ENCODE assay signal across 9 mouse cellular contexts in genomic region chr12:15817365-15817764, GRCm38 (mm10). TPM values are rescaled to one million over a fixed set of nuclear protein-coding genes. Genes with fewer than 3 reads are reported as not detected.
DNase-seq lines count a peak whose midpoint lies in the region; ATAC-seq and TF ChIP-seq lines count a peak whose summit lies in the region.
"Had no signal": no experiment of that assay in that cellular context is flagged by ENCODE, and none has a peak within 500 bp of the region (broad histone marks: within the 10 kb centered on the region; RNA-seq: fewer than 3 reads in every experiment).

No protein-coding gene starts in this region.

- intact Hi-C loops in gastrocnemius, adult 2 months (cut with DNase I): loop anchor here (2.0 to 10.0 kb wide), 8 partner anchors 115 to 715 kb away; no protein-coding TSS in a partner anchor
- intact Hi-C loops in gastrocnemius, postnatal 14 days (cut with DNase I; ENCODE audit: low total_unique reads): loop anchor here (5.0 kb wide), 1 partner anchor 695 kb away; no protein-coding TSS in a partner anchor

- peak overlapping the region; percentile 80 for H3K4me2 ChIP-seq in heart, embryonic 14.5 days (ENCODE audit: low read length)
- H3K4me2 ChIP-seq in kidney, postnatal 0 days (ENCODE audit: low read length): peak overlapping the region; percentile 60
- peak overlapping the region; percentile 66 for H3K4me2 ChIP-seq in midbrain, postnatal 0 days (ENCODE audit: low read depth, low read length, poor library complexity, severe bottlenecking)

- no peak for TF ChIP-seq CTCF in gastrocnemius, adult 2 months (IDR thresholded peaks at IDR 0.05)
- TF ChIP-seq CTCF in bone marrow, adult 2 months (IDR thresholded peaks at IDR 0.05; ENCODE audit: control insufficient read depth, insufficient read depth, low read length): no peak
- TF ChIP-seq CTCF in kidney, postnatal 0 days (IDR thresholded peaks at IDR 0.05; ENCODE audit: low read depth): no peak
- TF ChIP-seq CTCF in midbrain, postnatal 0 days (IDR thresholded peaks at IDR 0.05): no peak

- peak overlapping the region; percentile 100 for H3K27ac ChIP-seq in gastrocnemius, adult 2 months
- H3K27ac ChIP-seq in bone marrow, adult 2 months (ENCODE audit: control insufficient read depth, insufficient read depth, low read depth, low read length, poor library complexity): peak overlapping the region; percentile 65
- peak overlapping the region; percentile 92 to 98 for H3K27ac ChIP-seq in heart, embryonic 14.5 days (replicated peaks in 1 of 2; ENCODE audit: control insufficient read depth in 1 of 2, insufficient read depth in 1 of 2, low read depth in 2 of 2, low read length in 2 of 2)
- peak overlapping the region; percentile 92 for H3K27ac ChIP-seq in kidney, postnatal 0 days
- H3K27ac ChIP-seq in midbrain, postnatal 0 days (ENCODE audit: low read depth, low read length): peak overlapping the region; percentile 94

- no peaks in the 10 kb centered on the region for H3K9me3 ChIP-seq in heart, embryonic 14.5 days (ENCODE audit: control insufficient read depth, low read length)
- H3K9me3 ChIP-seq in kidney, postnatal 0 days (replicated peaks; ENCODE audit: low read length): no peaks in the 10 kb centered on the region
- H3K9me3 ChIP-seq in midbrain, postnatal 0 days (ENCODE audit: low read length): no peaks in the 10 kb centered on the region

- WGBS in bone marrow, adult 2 months: 37% methylated on average over 4 of the region's 4 CpGs
- 21% methylated on average over 4 of the region's 4 CpGs for WGBS in heart, embryonic 14.5 days
- WGBS in kidney, postnatal 0 days: 5% methylated on average over 4 of the region's 4 CpGs
- 15% methylated on average over 4 of the region's 4 CpGs for WGBS in midbrain, postnatal 0 days

- H3K4me1 ChIP-seq in bone marrow, adult 2 months (ENCODE audit: control insufficient read depth, insufficient read depth, low read length): no peaks in the 10 kb centered on the region
- H3K4me1 ChIP-seq in heart, embryonic 14.5 days (ENCODE audit: control insufficient read depth in 2 of 2, insufficient read depth in 2 of 2, low read length in 2 of 2): peaks cover 3 to 14% of the 10 kb centered on the region in 2 experiments; a peak in 3 of 4 replicates
- H3K4me1 ChIP-seq in kidney, postnatal 0 days (replicated peaks; ENCODE audit: insufficient read depth, low read length): peaks cover 4% of the 10 kb centered on the region; the same call in 1 of the 2 replicates
- H3K4me1 ChIP-seq in midbrain, postnatal 0 days (ENCODE audit: insufficient read depth, low read length): no peaks in the 10 kb centered on the region

- TF ChIP-seq POLR2A in bone marrow, adult 2 months (IDR thresholded peaks at IDR 0.05; ENCODE audit: borderline replicate concordance, control insufficient read depth, low read depth, low read length): no peak

- ATAC-seq in heart, embryonic 14.5 days (ENCODE audit: insufficient number of reproducible peaks, insufficient read depth, low FRiP score, low read depth): no peak
- peak; percentile 26 for ATAC-seq in kidney, postnatal 0 days (replicated peaks; ENCODE audit: low FRiP score, low read depth)
- no peak for ATAC-seq in midbrain, postnatal 0 days (ENCODE audit: low FRiP score)

- DNase-seq in gastrocnemius, adult 2 months: peak; percentile 31
- DNase-seq in gastrocnemius, postnatal 14 days: no peak
- peak; percentile 62 for DNase-seq in kidney, postnatal 0 days (ENCODE audit: low spot score)
- DNase-seq in midbrain, postnatal 0 days (ENCODE audit: low spot score): no peak
- no peak for DNase-seq in spleen, postnatal 4 days (ENCODE audit: low spot score in 2 of 2)
- DNase-seq in right cerebral cortex, postnatal 25 days: no peak

- no peaks in the 10 kb centered on the region for H3K36me3 ChIP-seq in heart, embryonic 14.5 days (ENCODE audit: control insufficient read depth, insufficient read depth, low read length)
- H3K36me3 ChIP-seq in kidney, postnatal 0 days (ENCODE audit: insufficient read depth, low read length): no peaks in the 10 kb centered on the region
- no peaks in the 10 kb centered on the region for H3K36me3 ChIP-seq in midbrain, postnatal 0 days (ENCODE audit: insufficient read depth, low read length)
- H3K36me3 ChIP-seq: G1E had no signal

- H3K4me3 ChIP-seq in gastrocnemius, adult 2 months: peak overlapping the region; percentile 97
- H3K4me3 ChIP-seq in bone marrow, adult 2 months (replicated peaks; ENCODE audit: control insufficient read depth, low read depth, low read length): no peak overlapping the region
- peak overlapping the region; percentile 67 to 77 for H3K4me3 ChIP-seq in heart, embryonic 14.5 days (ENCODE audit: control insufficient read depth in 1 of 2, insufficient read depth in 1 of 2, low read depth in 1 of 2, low read length in 2 of 2)
- peak overlapping the region; percentile 81 for H3K4me3 ChIP-seq in kidney, postnatal 0 days (replicated peaks; ENCODE audit: low read depth, low read length)
- peak overlapping the region; percentile 95 for H3K4me3 ChIP-seq in midbrain, postnatal 0 days (ENCODE audit: low read depth, low read length)

- no peaks in the 10 kb centered on the region for H3K27me3 ChIP-seq in heart, embryonic 14.5 days (ENCODE audit: control insufficient read depth, insufficient read depth, low read length)
- no peaks in the 10 kb centered on the region for H3K27me3 ChIP-seq in kidney, postnatal 0 days (ENCODE audit: insufficient read depth, low read length)
- H3K27me3 ChIP-seq in midbrain, postnatal 0 days (ENCODE audit: insufficient read depth, low read length): no peaks in the 10 kb centered on the region

- H3K9ac ChIP-seq in heart, embryonic 14.5 days (ENCODE audit: low read length): peak overlapping the region; percentile 76
- peak overlapping the region; percentile 51; the same call in 1 of the 2 replicates for H3K9ac ChIP-seq in kidney, postnatal 0 days (ENCODE audit: low read depth, low read length)
- H3K9ac ChIP-seq in midbrain, postnatal 0 days (replicated peaks; ENCODE audit: low read length, poor library complexity, severe bottlenecking): peak overlapping the region; percentile 46

RNA-seq across cellular contexts. Expression of gene Trib2, which starts 0.6 kb away (rescaled TPM):
- 10 to 100 TPM; 10.0 to 17.8 TPM for total RNA-seq in gastrocnemius, adult 2 months (2021)
- 10 to 100 TPM; 14.2 to 23.0 TPM for total RNA-seq in gastrocnemius, postnatal 14 days (2021)
- polyA plus RNA-seq in bone marrow, adult 2 months (2011; ENCODE audit: insufficient read depth, insufficient read length, low replicate concordance, missing spikeins): 6.4 and 9.5 TPM in 2 replicates
- 55.5 and 62.3 TPM in 2 replicates for polyA plus RNA-seq in heart, embryonic 14.5 days (2014; fragmentation: Nextera tagmentation; extraction: Ambion mirVana)
- polyA plus RNA-seq in kidney, postnatal 0 days (2015; fragmentation: Nextera tagmentation; extraction: Ambion mirVana): 51.4 and 53.0 TPM in 2 replicates
- 185 and 189 TPM in 2 replicates for total RNA-seq in midbrain, postnatal 0 days (2014; rRNA removed)
- polyA plus RNA-seq in midbrain, postnatal 0 days (2015; fragmentation: Nextera tagmentation; extraction: Ambion mirVana): 110 and 112 TPM in 2 replicates
- polyA plus RNA-seq: G1E had no signal

Comparison
In these comparisons a context has a peak if more than half of its experiments do, and no peak if none do; other contexts are left out.
1. DNase-seq: peak in gastrocnemius, adult 2 months (single experiment) and kidney, postnatal 0 days (single experiment); none in gastrocnemius, postnatal 14 days (single experiment), midbrain, postnatal 0 days (single experiment), spleen, postnatal 4 days (0 of 2) and right cerebral cortex, postnatal 25 days (single experiment).
2. Peak in every context shown above with its lines, with median percentiles within 50 percentile points of each other: H3K27ac ChIP-seq, H3K4me2 ChIP-seq and H3K9ac ChIP-seq.